In the genomic region with DNA sequence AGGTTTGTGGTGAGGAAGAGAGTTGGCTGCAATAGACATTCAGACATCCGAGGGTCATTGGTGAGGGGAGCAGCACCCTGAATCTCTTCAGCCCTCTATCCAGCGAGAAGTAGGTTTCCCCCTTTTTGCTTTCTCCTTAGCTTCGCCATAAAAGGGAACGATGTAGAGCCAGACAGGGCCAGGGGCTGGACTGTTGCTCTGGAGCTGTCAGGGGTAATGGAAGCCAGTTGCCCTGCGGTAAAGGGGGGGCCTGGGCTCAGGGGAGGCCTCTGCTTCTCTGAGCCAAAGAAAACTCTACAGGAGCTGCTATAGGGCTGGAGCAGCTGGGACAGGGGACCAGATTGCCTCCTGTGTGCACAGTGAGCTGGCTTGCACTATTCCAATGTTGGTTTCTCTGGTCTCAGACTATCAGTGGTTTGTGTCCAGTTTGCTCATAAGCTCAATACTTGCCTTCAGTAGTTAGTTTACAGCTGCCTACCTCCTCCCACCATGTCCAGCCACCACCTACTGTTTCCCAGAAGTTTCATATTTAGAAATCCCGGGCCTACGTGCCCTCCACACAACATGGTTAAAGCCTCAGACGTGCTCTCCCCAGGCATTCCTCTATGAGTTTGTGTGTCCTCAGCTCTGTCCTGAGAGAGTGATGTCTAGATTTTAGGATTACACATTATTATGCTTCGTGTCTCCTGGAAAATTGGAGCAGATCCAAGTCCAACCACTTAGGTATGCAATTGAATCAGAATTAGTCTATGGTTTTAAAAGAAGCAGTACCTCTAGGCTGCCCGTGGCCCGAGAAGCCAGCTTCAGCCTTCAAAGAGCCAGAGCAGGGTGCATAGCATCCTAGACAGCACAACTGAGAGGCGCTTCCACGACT, we compare ENCODE assay signal across 9 mouse cellular contexts. TPM values are rescaled to one million over a fixed set of nuclear protein-coding genes. Genes with fewer than 3 reads are reported as not detected.
A peak's percentile ranks its signal among the peaks of the same experiment; 100 is the strongest.
DNase-seq lines count a peak whose midpoint lies in the region; ATAC-seq and TF ChIP-seq lines count a peak whose summit lies in the region.
"Had no signal": no experiment of that assay in that cellular context is flagged by ENCODE, and none has a peak within 500 bp of the region (broad histone marks: within the 10 kb centered on the region; RNA-seq: fewer than 3 reads in every experiment).

No protein-coding gene starts in this region.

- H3K27ac ChIP-seq in forebrain, embryonic 13.5 days = peak overlapping the region; percentile 51; the same call in 1 of the 2 replicates
- peak overlapping the region; percentile 86 for H3K27ac ChIP-seq in hindbrain, postnatal 0 days

- ATAC-seq in forebrain, embryonic 13.5 days = no peak
- no peak for ATAC-seq in hindbrain, postnatal 0 days

- H3K4me1 ChIP-seq in forebrain, embryonic 13.5 days = peaks cover 53% of the 10 kb centered on the region
- peaks cover 4% of the 10 kb centered on the region for H3K4me1 ChIP-seq in hindbrain, postnatal 0 days (ENCODE audit: insufficient read depth, low read length)

- H3K4me3 ChIP-seq in forebrain, embryonic 13.5 days = peak overlapping the region; percentile 79
- peak overlapping the region; percentile 62 for H3K4me3 ChIP-seq in hindbrain, postnatal 0 days (ENCODE audit: low read length)

- H3K9me3 ChIP-seq in forebrain, embryonic 13.5 days (replicated peaks) = no peaks in the 10 kb centered on the region
- no peaks in the 10 kb centered on the region for H3K9me3 ChIP-seq in hindbrain, postnatal 0 days (ENCODE audit: low read length)

- peaks cover 24% of the 10 kb centered on the region for H3K36me3 ChIP-seq in forebrain, embryonic 13.5 days (ENCODE audit: poor library complexity, severe bottlenecking)
- peaks cover 10% of the 10 kb centered on the region; the same call in 1 of the 2 replicates for H3K36me3 ChIP-seq in hindbrain, postnatal 0 days (ENCODE audit: insufficient read depth, low read length)

- WGBS in forebrain, embryonic 13.5 days = 56% methylated on average over 13 of the region's 13 CpGs
- 55% methylated on average over 13 of the region's 13 CpGs for WGBS in hindbrain, postnatal 0 days

- DNase-seq in thymus, postnatal 36 days = peak; percentile 25 to 33
- DNase-seq in thymus, postnatal 14 days = no peak
- no peak for DNase-seq in hindbrain, postnatal 0 days (ENCODE audit: low spot score)
- peak; percentile 15 for DNase-seq in lung, postnatal 14 days
- DNase-seq in adrenal gland, adult 18-20 months (ENCODE audit: low spot score in 2 of 2) = no peak
- DNase-seq in spleen, postnatal 4 days (ENCODE audit: low spot score in 2 of 2) = no peak
- no peak for DNase-seq in frontal cortex, postnatal 14 days (ENCODE audit: low spot score in 2 of 2)

- H3K4me2 ChIP-seq in forebrain, embryonic 13.5 days = peak overlapping the region; percentile 97
- H3K4me2 ChIP-seq in hindbrain, postnatal 0 days (ENCODE audit: low read depth, low read length) = peak overlapping the region; percentile 66

- peak overlapping the region; percentile 86; the same call in 1 of the 2 replicates for H3K9ac ChIP-seq in forebrain, embryonic 13.5 days
- peak overlapping the region; percentile 73; the same call in 1 of the 2 replicates for H3K9ac ChIP-seq in hindbrain, postnatal 0 days (replicated peaks; ENCODE audit: low read length)

- TF ChIP-seq CTCF in hindbrain, postnatal 0 days (IDR thresholded peaks at IDR 0.05; ENCODE audit: low read depth) = no peak

- no peaks in the 10 kb centered on the region for H3K27me3 ChIP-seq in forebrain, embryonic 13.5 days
- no peaks in the 10 kb centered on the region for H3K27me3 ChIP-seq in hindbrain, postnatal 0 days (ENCODE audit: insufficient read depth, low read length)

RNA-seq across cellular contexts. Expression of gene Ost4, which starts 1.1 kb away (rescaled TPM):
- 325 and 333 TPM in 2 replicates for polyA plus RNA-seq in forebrain, embryonic 13.5 days (2015; fragmentation: Nextera tagmentation; extraction: Ambion mirVana)
- total RNA-seq in hindbrain, postnatal 0 days (2014; rRNA removed) = 109 and 179 TPM in 2 replicates
- polyA plus RNA-seq in hindbrain, postnatal 0 days (2015; fragmentation: Nextera tagmentation; extraction: Ambion mirVana) = 224 and 236 TPM in 2 replicates
- 100 to 1,000 TPM; 219 to 254 TPM for total RNA-seq in adrenal gland, adult 18-20 months (2021)

RNA-seq across cellular contexts. Expression of gene Emilin1, which starts 4.5 kb away (rescaled TPM):
- polyA plus RNA-seq in forebrain, embryonic 13.5 days (2015; fragmentation: Nextera tagmentation; extraction: Ambion mirVana) = 10.3 and 15.7 TPM in 2 replicates
- 8.1 and 9.3 TPM in 2 replicates for total RNA-seq in hindbrain, postnatal 0 days (2014; rRNA removed)
- polyA plus RNA-seq in hindbrain, postnatal 0 days (2015; fragmentation: Nextera tagmentation; extraction: Ambion mirVana) = 10.3 and 10.5 TPM in 2 replicates
- total RNA-seq in adrenal gland, adult 18-20 months (2021) = 10 to 100 TPM; 36.3 to 38.9 TPM

RNA-seq across cellular contexts. Expression of gene Khk, which starts 12.6 kb away (rescaled TPM):
- 3.3 and 7.6 TPM in 2 replicates for polyA plus RNA-seq in forebrain, embryonic 13.5 days (2015; fragmentation: Nextera tagmentation; extraction: Ambion mirVana)
- 3.0 and 14.6 TPM in 2 replicates for total RNA-seq in hindbrain, postnatal 0 days (2014; rRNA removed)
- 16.5 and 17.4 TPM in 2 replicates for polyA plus RNA-seq in hindbrain, postnatal 0 days (2015; fragmentation: Nextera tagmentation; extraction: Ambion mirVana)
- total RNA-seq in adrenal gland, adult 18-20 months (2021) = 10 to 100 TPM; 58.3 to 59.0 TPM

RNA-seq across cellular contexts. Expression of gene Agbl5, which starts 20.2 kb away (rescaled TPM):
- 22.7 and 25.3 TPM in 2 replicates for polyA plus RNA-seq in forebrain, embryonic 13.5 days (2015; fragmentation: Nextera tagmentation; extraction: Ambion mirVana)
- total RNA-seq in hindbrain, postnatal 0 days (2014; rRNA removed) = 58.7 and 61.8 TPM in 2 replicates
- 14.9 and 18.0 TPM in 2 replicates for polyA plus RNA-seq in hindbrain, postnatal 0 days (2015; fragmentation: Nextera tagmentation; extraction: Ambion mirVana)
- total RNA-seq in adrenal gland, adult 18-20 months (2021) = 1 to 10 TPM; 8.3 TPM

RNA-seq across cellular contexts. Expression of gene Cgref1, which starts 36.7 kb away (rescaled TPM):
- 9.2 and 10.1 TPM in 2 replicates for polyA plus RNA-seq in forebrain, embryonic 13.5 days (2015; fragmentation: Nextera tagmentation; extraction: Ambion mirVana)
- total RNA-seq in hindbrain, postnatal 0 days (2014; rRNA removed) = 114 and 153 TPM in 2 replicates
- 77.4 and 88.0 TPM in 2 replicates for polyA plus RNA-seq in hindbrain, postnatal 0 days (2015; fragmentation: Nextera tagmentation; extraction: Ambion mirVana)
- total RNA-seq in adrenal gland, adult 18-20 months (2021) = 1 to 10 TPM; 1.0 to 1.9 TPM
- total RNA-seq: common myeloid progenitor, adult 5-6 weeks had no signal

Comparison
In these comparisons a context has a peak if more than half of its experiments do, and no peak if none do; other contexts are left out.
1. DNase-seq: peak in thymus, postnatal 36 days (2 of 2) and lung, postnatal 14 days (single experiment); none in thymus, postnatal 14 days (single experiment), hindbrain, postnatal 0 days (single experiment), adrenal gland, adult 18-20 months (0 of 2), spleen, postnatal 4 days (0 of 2) and frontal cortex, postnatal 14 days (0 of 2).